Mouse (Mus musculus): ENCODE measurements around the gene Mapkapk5.

DNA sequence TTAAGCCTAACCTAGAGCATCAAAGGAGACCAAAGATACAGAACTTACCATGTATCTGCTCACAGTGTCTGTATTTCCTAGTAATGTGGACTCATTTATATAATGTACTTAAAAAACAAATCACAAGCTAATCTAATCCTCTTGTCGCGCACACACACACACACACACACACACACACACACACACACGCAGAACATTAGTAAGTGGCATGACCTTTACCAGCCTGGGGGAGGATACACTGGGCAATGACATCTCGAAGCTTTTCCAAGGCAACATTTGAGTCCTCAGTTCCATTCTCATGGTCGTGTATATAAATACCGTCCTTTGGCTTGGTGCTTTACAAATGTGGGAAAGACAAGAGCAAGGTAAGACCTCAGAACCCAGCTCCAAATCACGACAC lies 19.2 kb downstream of the Mapkapk5 start:
- no peak for TF ChIP-seq POLR2A (IDR thresholded peaks at IDR 0.05; ENCODE audit: borderline replicate concordance, extremely low read depth, insufficient read depth, insufficient read length, poor library complexity, severe bottlenecking)
- no peak for TF ChIP-seq CTCF (IDR thresholded peaks at IDR 0.05; ENCODE audit: borderline replicate concordance, extremely low read depth, insufficient read depth, insufficient read length)

Data from brain, embryonic 14.5 days (tissue).